Mouse (Mus musculus) MEL (cell line): ENCODE results near the gene Tnfsfm13.

Experiments
- BHLHE40 ChIP-seq: IDR thresholded peaks from 2 replicates; pipeline ENCODE4 v1.6.1; 2012; ENCODE audit warnings: low read depth, mild to moderate bottlenecking, inconsistent platforms, low read length, improper control_type of control experiment, borderline replicate concordance
- CTCF ChIP-seq, 3 experiments: IDR thresholded peaks in 2 of 3; conservative IDR thresholded peaks in 1 of 3; 2 replicates each; pipeline ENCODE4 v1.5.1; 2011 to 2012; ENCODE audit warnings: low read length in 3 of 3, low read depth in 2 of 3, mild to moderate bottlenecking in 2 of 3, improper control_type of control experiment in 1 of 3, inconsistent platforms in 1 of 3, mixed read lengths in 1 of 3, moderate library complexity in 1 of 3; ENCODE audit not compliant: control insufficient read depth in 1 of 3, insufficient read depth in 1 of 3, poor library complexity in 1 of 3, severe bottlenecking in 1 of 3
- EP300 ChIP-seq, 2 experiments: IDR thresholded peaks; 2 replicates each; pipeline ENCODE4 v1.6.1; 2011; ENCODE audit warnings: improper control_type of control experiment in 2 of 2, low read length in 2 of 2, low read depth in 1 of 2, mild to moderate bottlenecking in 1 of 2
- HCFC1 ChIP-seq: IDR thresholded peaks from 2 replicates; pipeline ENCODE4 v1.6.1; 2012; ENCODE audit warnings: low read depth, mild to moderate bottlenecking, inconsistent platforms, low read length, improper control_type of control experiment, moderate library complexity
- POLR2A ChIP-seq, 2 experiments: IDR thresholded peaks; 2 replicates each; pipeline ENCODE4 v1.6.1; 2011 to 2012; ENCODE audit warnings: low read length in 2 of 2, mild to moderate bottlenecking in 2 of 2, control low read depth in 1 of 2, improper control_type of control experiment in 1 of 2, low read depth in 1 of 2, moderate library complexity in 1 of 2; ENCODE audit not compliant: control insufficient read depth in 1 of 2, insufficient read depth in 1 of 2, poor library complexity in 1 of 2
- POLR2AphosphoS5 ChIP-seq: IDR thresholded peaks from 2 replicates; pipeline ENCODE4 v1.6.1; 2012; ENCODE audit warnings: low read depth, borderline replicate concordance, mild to moderate bottlenecking, inconsistent platforms, low read length, moderate library complexity, mixed read lengths
- RAD21 ChIP-seq: IDR thresholded peaks from 2 replicates; pipeline ENCODE4 v1.6.1; 2011; ENCODE audit warnings: mild to moderate bottlenecking, low read depth, low read length, improper control_type of control experiment
- SIN3A ChIP-seq: IDR thresholded peaks from 2 replicates; pipeline ENCODE4 v1.6.1; 2012; ENCODE audit warnings: low read length, improper control_type of control experiment, inconsistent platforms
- TBP ChIP-seq: IDR thresholded peaks from 2 replicates; pipeline ENCODE4 v1.8.0; 2011; ENCODE audit warnings: low read depth, low read length, improper control_type of control experiment
- TCF12 ChIP-seq: IDR thresholded peaks from 2 replicates; pipeline ENCODE4 v1.6.1; 2014; ENCODE audit warnings: low read depth, mild to moderate bottlenecking, inconsistent platforms, low read length, improper control_type of control experiment, moderate library complexity
- USF1 ChIP-seq: IDR thresholded peaks from 2 replicates; pipeline ENCODE4 v1.6.1; 2014; ENCODE audit warnings: low read depth, mild to moderate bottlenecking, inconsistent platforms, low read length, improper control_type of control experiment, moderate library complexity
- USF2 ChIP-seq, 2 experiments: IDR thresholded peaks; 2 replicates each; pipeline ENCODE4 v1.6.1; 2011 to 2012; ENCODE audit warnings: improper control_type of control experiment in 2 of 2, low read length in 2 of 2, borderline replicate concordance in 1 of 2, inconsistent platforms in 1 of 2, low read depth in 1 of 2, mild to moderate bottlenecking in 1 of 2; ENCODE audit not compliant: insufficient read depth in 1 of 2
- ZMIZ1 ChIP-seq: IDR thresholded peaks from 2 replicates; pipeline ENCODE4 v1.6.1; 2012; ENCODE audit warnings: low read depth, mild to moderate bottlenecking, inconsistent platforms, low read length, improper control_type of control experiment, moderate library complexity

GRCm38 (mm10) chr11:69716953-69717352, 21.1 kb upstream of the Tnfsfm13 start:
- 0 out of 6 replicates have a peak, but pooled peaks of 1 of the 3 experiments have one; percentile 20 for TF ChIP-seq CTCF (IDR thresholded peaks at IDR 0.05 in 2 of 3, conservative IDR thresholded peaks at IDR 0.05 in 1 of 3; ENCODE audit: control insufficient read depth in 1 of 3, insufficient read depth in 1 of 3, low read depth in 2 of 3, low read length in 3 of 3, poor library complexity in 1 of 3, severe bottlenecking in 1 of 3)
- no peak for TF ChIP-seq EP300 (IDR thresholded peaks at IDR 0.05; ENCODE audit: low read depth in 1 of 2, low read length in 2 of 2)
- no peak for TF ChIP-seq BHLHE40
- TF ChIP-seq POLR2AphosphoS5: no peak
- TF ChIP-seq HCFC1: no peak
- no peak for TF ChIP-seq USF2 (IDR thresholded peaks at IDR 0.05; ENCODE audit: borderline replicate concordance in 1 of 2, insufficient read depth in 1 of 2, low read depth in 1 of 2, low read length in 2 of 2)
- TF ChIP-seq ZMIZ1: no peak
- TF ChIP-seq POLR2A (IDR thresholded peaks at IDR 0.05; ENCODE audit: control insufficient read depth in 1 of 2, insufficient read depth in 1 of 2, low read depth in 1 of 2, low read length in 2 of 2, poor library complexity in 1 of 2): no peak
- no peak for TF ChIP-seq TBP
- no peak for TF ChIP-seq RAD21
- no peak for TF ChIP-seq TCF12
- no peak for TF ChIP-seq USF1
- TF ChIP-seq SIN3A: no peak
